Mouse (Mus musculus): Measurements from ENCODE around the gene Usp13. TPM values are rescaled to one million over a fixed set of nuclear protein-coding genes. Genes with fewer than 3 reads are reported as not detected.

Gene Usp13
- 0.28 TPM for polyA plus RNA-seq (2014; fragmentation: Illumina TruSeq; extraction: RNeasy Lipid Tissue Mini Kit (QIAGEN cat#74804); ENCODE audit: low read depth, low replicate concordance)

DNA sequence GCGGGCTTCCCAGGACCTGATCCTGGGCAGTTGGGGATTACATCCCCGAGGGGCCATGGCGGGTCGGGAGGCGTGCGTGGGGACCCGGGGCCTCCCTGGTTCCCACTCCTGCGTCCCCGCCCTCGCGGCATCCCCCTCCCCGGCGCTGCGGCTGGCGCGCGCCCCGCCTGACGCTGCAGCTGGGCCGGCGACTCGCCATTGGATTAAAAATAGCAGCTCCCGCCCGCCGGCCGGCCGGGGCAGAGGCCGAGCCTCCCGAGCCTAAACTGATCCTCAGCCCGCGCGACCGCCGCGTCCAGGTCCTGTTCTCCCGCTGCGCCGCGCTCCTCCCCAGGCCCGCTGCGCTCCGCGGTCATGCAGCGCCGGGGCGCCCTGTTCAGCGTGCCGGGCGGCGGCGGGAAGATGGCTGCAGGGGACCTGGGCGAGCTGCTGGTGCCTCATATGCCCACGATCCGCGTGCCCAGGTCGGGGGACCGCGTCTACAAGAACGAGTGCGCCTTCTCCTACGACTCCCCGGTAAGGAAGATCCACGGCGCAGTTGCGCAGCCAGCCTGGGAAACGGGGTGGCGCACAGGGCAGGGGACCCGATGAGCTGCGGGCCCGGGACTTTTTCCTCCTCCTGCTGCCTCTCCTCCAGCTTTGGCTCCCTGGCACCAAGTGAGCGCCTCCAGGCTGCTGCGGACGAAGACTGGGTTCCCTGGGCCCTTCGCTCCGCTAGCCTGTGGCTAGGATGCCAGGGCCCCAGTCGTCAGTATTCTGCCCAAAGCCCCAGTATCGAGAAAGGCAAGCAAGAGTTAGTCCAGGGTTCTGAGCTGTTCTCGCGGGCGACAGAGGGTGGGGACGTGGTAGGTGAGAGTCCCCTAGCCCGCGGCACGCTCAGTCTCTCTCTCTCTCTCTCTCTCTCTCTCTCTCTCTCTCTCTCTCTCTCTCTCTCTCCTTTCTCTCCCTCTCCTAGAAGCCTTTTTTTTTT lies at the start of gene Usp13:
Gene Usp13, plus strand, starts transcription at position 190 of the 970 bp plus-strand sequence.

Other genes starting within 250 kb of the Usp13 start
- gene Gnb4, start 201.0 kb upstream of the Usp13 start, polyA plus RNA-seq (2014; fragmentation: Illumina TruSeq; extraction: RNeasy Lipid Tissue Mini Kit (QIAGEN cat#74804); ENCODE audit: low read depth, low replicate concordance) = 9.3 TPM
- gene Actl6a, start 111.2 kb upstream of the Usp13 start, polyA plus RNA-seq (2014; fragmentation: Illumina TruSeq; extraction: RNeasy Lipid Tissue Mini Kit (QIAGEN cat#74804); ENCODE audit: low read depth, low replicate concordance) = 38.2 TPM
- gene Ndufb5, start 80.6 kb upstream of the Usp13 start, polyA plus RNA-seq (2014; fragmentation: Illumina TruSeq; extraction: RNeasy Lipid Tissue Mini Kit (QIAGEN cat#74804); ENCODE audit: low read depth, low replicate concordance) = 695 TPM
- gene Mrpl47, start 79.9 kb upstream of the Usp13 start, polyA plus RNA-seq (2014; fragmentation: Illumina TruSeq; extraction: RNeasy Lipid Tissue Mini Kit (QIAGEN cat#74804); ENCODE audit: low read depth, low replicate concordance) = 61.5 TPM